Mouse (Mus musculus) megakaryocyte progenitor cell, adult 5-6 weeks (primary cell): Measurements from ENCODE around the gene Chl1. TPM values are rescaled to one million over a fixed set of nuclear protein-coding genes. Genes with fewer than 3 reads are reported as not detected.

Source experiments
- ATAC-seq: replicated peaks from 2 replicates; pipeline ENCODE4 v1.8.0; 2016; ENCODE audit warnings: mild to moderate bottlenecking, moderate TSS enrichment, inconsistent platforms; ENCODE audit not compliant: poor library complexity
- total RNA-seq, 2 experiments: library from RNA; stranded (forward) in 1 of 2; stranded (reverse) in 1 of 2; fragments of 157-497, 149-512 nt in 1 of 2; fragments of 200-1000 nt in 1 of 2; gene quantifications; 2 replicates each; pipeline versions ENCODE4 v1.2.3 to v1.2.4; 2015 to 2017

The Chl1 gene
- total RNA-seq, 2 experiments from 2014 or later: 0.17 TPM; not detected in 1

DNA sequence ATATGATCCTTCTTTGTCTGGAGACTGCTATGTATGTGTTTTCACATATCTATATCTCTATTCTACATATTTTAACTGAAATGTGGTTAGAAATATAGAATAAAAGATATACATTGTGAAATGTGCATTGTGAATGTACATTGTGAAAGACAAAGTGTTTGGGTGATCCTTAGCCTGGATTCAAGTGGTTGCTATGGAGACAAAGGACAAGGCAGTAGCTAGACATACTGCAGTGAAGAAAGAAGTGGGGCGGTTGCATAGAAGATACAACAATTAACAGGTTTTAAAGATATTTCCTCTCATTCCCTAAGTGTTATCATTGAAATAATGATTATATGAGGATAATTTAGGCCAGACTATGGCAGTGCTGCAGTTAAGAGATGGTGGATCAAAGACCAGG is 146.4 kb downstream of the Chl1 start:
- ATAC-seq: no peak

DNA sequence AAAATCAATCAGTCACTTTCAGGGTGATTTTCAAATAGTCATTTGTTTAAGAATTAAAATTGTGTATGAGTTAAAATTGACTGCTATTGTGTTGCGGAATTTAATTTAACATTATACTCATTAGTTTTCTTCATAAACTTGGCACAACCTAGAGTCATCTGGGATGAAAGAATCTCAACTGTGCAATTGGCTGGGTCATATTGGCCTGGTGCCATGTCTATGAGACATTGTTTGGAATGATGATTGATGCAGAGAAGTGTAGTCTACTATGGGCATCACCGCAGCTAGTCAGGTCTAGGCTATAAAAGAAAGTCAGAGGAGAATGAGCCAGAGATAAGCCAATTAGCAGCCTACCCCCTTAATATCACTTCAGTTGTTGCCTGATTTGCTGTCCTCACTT is 148.8 kb downstream of the Chl1 start:
- no peak for ATAC-seq

DNA sequence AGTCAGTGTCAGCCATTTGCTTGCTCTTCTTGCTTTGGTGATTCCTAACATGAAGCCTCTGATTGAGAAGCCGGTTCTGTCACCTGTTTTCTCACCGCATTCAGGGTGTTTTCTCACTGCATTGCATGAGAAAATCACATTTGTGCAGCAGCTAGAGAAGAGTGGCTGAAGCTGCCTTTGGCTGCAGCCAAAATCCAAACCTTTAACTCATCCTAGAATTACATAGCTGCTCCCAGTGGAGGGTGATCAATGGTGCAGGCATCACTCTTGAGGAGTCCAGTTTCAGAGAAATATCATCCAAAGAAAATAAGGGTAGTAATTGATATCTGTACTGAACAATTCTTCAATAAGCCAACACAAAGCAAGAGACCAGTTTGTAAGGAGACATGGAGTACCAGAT is 154.8 kb downstream of the Chl1 start:
- no peak for ATAC-seq

DNA sequence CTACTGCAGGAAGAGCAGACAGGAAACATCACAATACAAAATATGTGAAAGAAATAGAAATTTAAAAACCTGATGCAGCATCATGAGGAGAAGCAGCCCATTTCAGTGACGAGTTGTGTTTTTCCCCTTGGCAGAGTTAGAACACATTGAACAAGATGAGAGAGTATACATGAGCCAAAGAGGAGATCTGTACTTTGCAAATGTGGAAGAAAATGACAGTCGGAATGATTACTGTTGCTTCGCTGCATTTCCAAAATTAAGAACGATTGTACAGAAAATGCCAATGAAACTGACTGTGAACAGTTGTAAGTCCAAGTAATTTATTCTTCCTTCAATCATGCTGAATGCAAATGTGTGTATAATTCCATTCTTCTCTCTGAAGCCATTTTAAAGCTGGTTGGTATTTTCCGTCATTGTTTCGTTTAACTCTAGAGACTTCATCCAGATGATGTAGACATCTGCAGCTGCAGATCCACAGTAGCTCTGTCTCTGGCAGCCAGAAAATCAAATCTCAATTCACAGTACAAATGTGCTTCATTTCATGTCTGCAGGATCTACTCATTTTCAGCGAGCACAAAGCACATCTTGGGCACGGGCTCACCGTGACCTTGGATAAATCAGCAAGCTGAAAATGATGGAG is 155.4 kb downstream of the Chl1 start:
- ATAC-seq: no peak

DNA sequence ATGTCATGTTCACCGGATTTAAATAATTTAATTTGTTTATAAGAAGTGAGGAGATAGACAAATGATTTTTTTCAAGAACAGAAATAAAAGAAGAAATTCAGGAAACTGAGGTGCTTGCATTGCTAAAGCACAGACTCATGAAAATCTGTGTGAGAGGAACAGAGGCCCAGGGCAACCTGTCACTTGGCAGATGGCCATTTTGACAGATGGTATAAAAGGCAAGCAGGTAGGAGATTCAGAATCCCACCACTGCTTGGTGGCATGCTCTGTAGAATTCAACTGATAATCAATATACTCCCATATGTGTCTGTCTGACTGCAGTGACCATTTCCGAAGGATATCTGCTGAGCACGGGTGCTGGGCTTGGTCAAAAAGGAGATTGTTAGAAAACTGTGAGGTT is 162.7 kb downstream of the Chl1 start:
- no peak for ATAC-seq

DNA sequence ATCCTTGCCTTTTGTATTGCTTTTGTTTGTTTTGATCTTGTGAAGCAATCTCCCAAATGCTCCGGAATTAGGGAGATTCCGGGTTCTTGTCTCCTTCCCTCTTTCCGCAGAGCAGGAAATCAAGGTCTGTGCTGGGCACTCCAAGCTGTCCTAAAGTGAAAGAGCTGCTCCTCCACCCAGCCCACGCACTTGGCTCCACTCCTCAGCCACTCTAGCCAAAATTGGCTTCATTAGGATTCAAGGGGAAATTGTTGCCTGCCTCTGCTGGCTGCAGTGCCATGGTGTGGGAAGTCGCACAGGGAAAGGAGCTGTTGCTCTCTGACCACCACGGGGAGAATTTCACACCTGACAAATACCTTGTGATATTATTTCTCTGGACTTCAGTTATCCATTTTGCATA is 163.9 kb downstream of the Chl1 start:
- ATAC-seq: no peak

DNA sequence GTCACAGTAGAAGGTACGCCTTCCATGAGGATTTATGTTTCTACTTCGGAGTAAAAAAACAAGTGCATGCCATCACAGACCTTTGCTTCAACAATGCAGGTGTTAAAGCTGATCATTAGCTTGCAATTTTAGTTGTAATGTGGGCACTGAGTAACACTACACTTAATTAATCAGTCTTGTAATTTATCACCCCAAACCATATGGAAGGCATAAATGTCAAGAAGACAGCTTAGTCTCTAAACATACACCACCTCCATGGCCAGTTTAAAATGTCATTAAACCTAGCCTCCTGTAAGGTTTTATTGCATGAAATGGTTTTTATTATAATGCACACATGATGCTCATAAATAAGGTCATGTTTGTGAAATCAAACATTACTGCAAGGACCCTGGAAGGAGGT is 164.8 kb downstream of the Chl1 start:
- ATAC-seq: no peak

DNA sequence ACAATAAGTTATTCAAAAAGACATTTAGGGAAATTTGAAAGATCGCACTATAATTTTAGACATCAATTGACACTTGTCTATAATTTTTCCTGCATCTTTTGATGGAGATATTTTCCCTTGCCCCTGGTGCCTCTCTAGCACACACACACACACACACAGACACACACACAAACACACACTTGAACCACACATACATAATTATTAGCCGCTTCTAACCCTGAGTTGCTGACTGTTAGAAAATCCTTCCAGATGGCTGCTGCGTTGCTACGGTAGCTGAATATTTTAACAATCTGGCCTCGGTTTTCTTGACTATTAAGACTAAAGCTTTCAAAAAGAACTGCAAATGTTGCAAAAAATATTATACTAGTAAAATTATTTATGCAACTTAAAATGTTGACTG is 166.3 kb downstream of the Chl1 start:
- no peak for ATAC-seq

DNA sequence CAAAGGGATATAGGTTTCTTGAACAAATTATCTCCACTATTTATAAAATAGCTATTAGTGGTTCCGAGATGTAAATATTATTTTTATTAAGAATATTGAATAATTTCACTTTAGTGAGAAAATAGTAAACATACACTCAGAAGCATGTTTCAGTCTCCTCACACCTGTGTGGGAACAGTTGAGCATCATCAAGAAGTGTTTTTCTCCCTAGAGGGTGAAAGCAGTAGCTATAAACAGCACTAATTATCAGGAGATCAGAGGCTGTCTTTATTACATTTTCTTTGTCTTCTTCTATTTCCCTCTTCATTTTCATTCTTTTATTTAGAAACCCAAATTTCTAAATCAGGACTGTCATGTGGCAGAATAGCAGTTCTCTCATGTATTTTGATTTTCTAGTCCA is 166.7 kb downstream of the Chl1 start:
- no peak for ATAC-seq

DNA sequence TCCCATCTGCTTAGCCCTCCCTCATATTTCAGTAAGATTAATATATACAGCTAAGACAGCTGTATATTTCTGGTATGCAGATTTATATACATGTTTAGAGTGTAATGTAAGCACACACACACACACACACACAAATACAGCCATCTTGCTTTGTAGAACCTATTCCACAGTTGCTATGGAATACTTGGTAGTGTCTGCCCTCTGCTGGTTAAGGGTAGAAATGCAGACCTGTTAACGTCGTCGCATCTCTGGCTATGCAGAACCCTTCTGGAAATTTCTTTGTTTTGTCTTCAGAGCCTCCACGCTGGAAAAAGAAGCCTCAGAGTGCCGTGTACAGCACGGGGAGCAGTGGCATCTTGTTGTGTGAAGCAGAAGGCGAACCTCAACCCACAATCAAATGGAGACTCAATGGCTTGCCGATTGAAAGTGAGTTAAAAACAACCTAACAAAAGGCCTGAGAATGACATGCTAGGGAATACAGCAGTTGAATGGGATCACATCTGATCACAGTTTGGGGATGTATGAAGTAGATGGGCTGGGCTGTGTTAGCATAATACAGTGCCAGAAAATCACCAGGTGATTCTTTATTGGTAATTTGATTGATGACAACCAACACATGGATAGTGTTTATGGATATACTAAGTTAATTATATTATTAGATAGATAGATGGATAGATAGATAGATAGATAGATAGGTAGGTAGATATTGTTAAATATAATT is 172.6 kb downstream of the Chl1 start:
- peak; percentile 100 for ATAC-seq

DNA sequence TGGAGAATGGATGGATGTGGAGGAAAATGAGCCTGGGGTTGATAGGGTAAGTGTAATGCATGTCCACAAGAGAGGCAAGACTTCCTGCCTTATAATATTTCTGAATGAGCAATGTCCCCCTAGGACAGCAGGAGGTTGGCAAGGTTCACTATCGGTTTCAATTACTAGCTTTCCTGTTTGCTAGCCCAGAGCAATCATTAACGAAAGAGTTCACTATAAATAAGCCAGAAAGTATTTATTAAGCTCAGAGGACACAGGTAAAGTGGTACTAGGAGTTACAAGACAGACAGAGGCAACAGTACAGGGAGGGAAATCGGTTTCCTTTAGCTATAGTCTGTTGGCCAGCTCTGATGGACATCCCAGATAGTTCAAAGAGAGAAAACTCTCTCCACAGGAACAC is 182.1 kb downstream of the Chl1 start:
- no peak for ATAC-seq

DNA sequence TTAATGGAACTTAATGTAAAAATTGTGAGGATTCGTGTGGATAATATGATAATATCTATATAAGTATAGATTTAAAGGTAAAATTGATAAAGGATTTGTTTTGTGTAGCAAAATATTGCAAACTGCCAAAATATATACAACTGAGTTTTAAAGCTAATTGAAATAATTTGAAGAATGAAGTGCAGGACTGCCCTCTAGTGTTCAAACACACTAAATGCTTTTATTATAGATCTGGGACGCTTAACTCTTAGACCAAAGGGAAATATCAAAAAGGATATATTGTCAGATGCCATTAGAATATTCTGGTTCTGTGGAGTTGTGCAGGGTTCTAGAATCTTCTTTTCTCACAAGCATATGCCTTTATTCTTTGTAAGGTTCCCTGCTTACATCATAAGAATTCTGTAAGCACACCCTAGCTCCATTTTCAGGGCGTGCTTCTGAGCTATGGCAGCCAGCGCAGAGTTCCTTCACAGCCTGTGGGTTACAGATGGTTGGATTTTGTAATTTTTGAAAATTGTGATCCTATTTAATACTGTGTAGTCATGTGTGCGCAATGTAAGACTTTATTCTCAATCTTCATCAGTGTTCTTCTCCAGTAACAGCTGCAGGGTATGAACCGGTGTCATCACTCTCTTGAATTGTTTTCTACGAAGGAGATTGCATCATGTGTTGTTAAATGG is 187.1 kb downstream of the Chl1 start:
- ATAC-seq: peak; percentile 89

DNA sequence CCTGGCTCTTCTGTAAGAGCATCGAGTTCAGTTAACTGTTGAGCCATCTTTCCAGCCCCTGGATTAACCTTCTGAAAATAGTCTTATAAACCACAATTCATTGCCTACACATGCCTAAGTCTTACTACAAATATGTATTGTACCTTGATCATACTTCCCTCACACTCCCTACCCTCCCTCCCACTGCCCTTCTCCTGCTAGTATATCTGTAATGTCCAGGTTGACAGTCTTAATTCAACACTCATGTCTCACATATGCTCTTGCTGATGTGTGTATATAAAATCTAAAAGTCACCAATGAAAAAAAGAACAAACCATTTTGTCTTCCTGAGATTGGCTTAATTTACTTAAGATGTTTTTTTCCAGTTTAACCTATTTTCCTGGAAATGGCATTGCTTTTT is 189.1 kb downstream of the Chl1 start:
- ATAC-seq: no peak

DNA sequence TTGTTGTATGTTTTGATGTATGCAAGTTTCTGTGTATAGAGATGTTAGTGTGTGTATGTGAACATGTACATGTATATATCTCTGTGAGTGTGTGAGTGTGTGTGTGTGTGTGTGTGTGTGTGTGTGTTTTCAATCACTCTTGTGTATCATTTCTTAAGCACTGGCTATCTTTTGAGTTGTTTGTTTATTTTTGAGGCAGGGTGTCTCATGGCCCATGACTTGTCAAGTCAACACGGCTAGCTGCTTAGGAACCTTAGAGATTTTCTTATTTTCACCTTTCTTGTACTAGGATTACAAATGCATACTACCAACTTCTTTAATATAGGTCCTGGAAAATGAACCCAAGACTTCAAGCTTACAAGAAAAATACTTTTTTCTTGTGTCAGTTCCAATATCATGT is 189.5 kb downstream of the Chl1 start:
- no peak for ATAC-seq

DNA sequence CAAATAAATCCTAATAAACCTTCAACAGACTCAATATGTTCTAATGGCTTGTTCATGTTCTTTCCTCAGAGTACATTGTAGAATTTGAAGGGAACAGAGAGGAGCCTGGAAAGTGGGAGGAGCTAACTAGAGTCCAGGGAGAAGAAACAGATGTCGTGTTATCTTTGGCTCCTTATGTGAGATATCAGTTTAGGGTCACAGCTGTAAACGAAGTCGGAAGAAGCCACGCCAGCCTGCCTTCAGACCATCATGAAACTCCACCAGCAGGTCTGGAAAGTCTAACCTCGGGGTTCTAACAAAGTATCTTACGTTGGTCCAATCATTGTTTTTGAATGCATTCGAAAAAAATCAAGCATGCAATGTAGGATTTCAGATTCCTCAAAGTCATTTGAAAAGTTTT is 189.9 kb downstream of the Chl1 start:
- ATAC-seq: peak; percentile 65

DNA sequence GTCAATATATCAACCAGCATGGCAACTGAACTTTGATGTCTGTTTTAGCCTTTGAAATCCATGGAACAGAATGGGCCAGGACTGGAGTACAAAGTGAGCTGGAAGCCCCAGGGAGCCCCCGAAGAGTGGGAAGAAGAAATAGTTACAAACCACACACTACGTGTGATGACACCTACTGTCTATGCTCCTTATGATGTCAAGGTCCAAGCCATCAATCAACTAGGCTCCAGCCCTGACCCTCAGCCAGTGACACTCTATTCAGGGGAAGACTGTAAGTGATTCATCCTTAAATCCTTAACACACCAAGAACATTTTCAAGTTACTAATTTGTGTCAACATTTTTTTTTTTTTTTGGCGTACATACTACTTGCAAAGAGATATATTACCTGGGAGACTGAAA is 196.0 kb downstream of the Chl1 start:
- no peak for ATAC-seq

DNA sequence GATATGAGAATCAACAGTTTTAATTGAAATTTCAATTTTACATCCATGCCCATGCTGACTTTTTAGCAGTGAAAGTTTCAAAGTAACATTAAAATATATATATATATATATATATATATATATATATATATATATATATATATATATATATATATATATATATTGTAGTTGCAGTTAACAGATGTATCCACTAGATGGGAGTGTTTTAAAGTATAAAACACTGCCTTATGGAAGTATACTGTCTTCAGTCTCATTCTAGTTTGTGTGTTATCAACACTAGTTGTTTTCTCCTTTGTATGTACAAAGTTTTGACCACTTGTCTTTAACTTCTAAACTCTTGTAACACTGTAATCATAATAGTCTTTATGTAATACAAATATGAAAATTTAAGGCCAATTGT is 228.9 kb downstream of the Chl1 start:
- peak; percentile 68 for ATAC-seq

DNA sequence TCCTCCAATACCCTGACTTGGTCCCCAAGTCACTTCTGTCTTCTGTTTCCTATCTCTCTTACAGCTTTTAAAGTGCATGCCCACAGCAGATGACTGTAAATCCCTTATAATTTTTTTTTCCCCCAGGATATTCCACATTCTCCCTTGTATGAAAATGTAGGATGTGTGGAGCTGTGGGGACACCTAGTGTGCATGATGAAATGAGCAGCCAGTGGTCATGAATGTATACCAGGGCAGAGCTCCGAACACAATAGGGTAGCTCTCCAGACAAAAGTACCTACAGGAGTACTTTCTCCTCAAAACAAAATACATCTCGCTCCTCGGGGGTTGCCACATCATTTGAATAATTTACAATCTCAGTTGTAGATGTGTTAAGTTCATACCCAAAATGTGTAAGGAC is 232.4 kb downstream of the Chl1 start:
- ATAC-seq: no peak

DNA sequence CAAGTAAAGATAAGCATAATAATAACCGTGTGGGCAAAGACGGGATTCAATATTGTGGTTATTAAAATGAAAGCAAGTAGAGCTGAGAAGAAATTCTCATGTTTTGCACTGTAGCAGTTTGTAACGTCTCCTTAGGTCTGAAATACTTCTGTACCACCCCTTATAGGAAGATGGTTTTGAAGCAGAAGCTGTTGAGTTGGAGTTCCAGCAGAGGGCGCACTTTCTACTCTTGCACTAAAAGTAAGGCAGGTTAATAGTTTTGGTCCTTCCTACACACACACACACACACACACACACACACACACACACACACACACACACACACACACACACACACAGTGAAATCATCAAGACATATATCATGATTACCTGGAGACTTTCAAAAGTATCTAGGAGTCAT is 235.7 kb downstream of the Chl1 start:
- ATAC-seq: peak; percentile 57; the same call in 1 of the 2 replicates

DNA sequence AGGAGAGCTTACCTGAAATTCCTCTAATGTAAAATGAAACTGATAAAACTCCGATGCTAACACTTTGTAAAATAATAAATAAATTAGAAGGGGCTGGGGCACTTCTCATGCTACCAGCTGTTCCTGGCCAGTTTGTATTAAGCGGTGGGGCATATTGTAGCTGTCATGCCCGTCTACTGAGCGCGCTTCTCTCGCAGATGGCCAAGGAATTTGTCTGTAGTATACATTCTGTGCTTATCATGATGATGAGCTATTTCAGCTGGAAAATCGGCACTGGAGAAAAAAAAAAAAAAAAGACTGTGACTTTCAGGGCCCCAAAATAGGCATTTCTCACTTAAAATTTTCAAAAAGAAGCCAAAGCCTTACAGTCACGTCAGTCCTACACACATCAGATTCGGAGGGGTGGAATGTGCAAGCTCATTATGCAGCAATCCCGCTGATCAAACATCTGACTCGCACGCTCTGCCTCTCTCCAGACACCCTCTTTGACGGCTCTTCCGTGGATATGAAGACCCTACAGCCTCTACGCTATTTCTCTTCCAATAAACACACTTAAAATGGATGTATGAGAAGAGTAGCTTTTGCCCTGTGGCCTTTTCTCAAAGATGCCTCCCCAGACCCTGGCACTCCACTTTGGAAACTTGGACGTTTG is 238.9 kb downstream of the Chl1 start:
- no peak for ATAC-seq

DNA sequence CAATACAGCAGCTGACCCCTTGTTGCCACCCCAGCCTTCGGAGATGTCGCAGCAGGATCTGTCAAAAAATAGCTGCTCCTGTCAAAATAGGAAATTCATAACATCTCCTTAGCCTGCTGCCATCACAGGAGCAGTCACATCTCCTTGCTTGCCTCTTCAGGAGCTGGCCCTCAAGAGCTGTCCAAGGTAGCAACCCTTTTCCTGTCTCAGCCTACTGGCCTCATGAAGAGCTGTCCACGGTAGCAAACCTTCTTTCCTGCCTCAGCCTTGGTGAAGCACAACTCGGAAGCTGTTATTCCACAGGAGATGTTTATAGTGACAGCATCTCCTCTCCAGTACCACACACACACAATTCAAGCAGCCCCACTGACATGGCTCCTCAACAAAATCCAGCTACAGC is 243.5 kb downstream of the Chl1 start:
- no peak for ATAC-seq

DNA sequence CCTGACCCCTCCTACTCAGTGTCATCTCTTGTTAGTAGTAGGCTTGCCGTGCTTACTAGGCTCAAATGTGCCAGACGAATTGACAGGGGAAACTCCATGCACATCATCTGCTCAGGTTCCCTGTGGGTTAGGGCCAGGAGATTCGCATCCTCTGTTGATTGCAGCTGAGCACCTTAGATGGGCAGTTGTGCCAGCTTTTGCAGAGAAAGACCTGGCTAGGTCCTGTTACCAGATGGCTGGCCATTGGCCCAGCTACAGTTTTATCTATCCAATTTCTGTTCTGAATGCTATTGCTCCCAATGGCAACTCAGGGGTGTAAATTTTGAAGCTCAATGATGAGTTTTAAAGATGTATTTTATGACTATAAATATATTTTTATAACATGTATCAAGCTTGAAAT is 256.4 kb downstream of the Chl1 start:
- no peak for ATAC-seq
